Mouse (Mus musculus) embryonic facial prominence, embryonic 12.5 days (tissue): ENCODE measurements around the gene Ppib. TPM values are rescaled to one million over a fixed set of nuclear protein-coding genes. Genes with fewer than 3 reads are reported as not detected.

Experiments
- ATAC-seq: fragments of 200-750 bp; cut with Nextera tagmentation; 2 replicates; pipeline ENCODE4 v1.8.0; 2017; ENCODE audit not compliant: insufficient number of reproducible peaks, insufficient read depth, low FRiP score, low TSS enrichment
- H3K27ac ChIP-seq: fragments of 300-500 bp; sonication (generic); 2 replicates; pipeline ENCODE4 v1.5.1; 2016; ENCODE audit warnings: mild to moderate bottlenecking
- H3K27me3 ChIP-seq: fragments of 300-500 bp; sonication (generic); 2 replicates; pipeline ENCODE4 v1.6.1; 2016; ENCODE audit warnings: mild to moderate bottlenecking, moderate library complexity
- H3K36me3 ChIP-seq: fragments of 300-500 bp; sonication (generic); 2 replicates; pipeline ENCODE4 v1.6.1; 2016; ENCODE audit warnings: mild to moderate bottlenecking
- H3K4me1 ChIP-seq: fragments of 300-500 bp; sonication (generic); 2 replicates; pipeline ENCODE4 v1.6.1; 2016
- H3K4me2 ChIP-seq: fragments of 300-500 bp; sonication (generic); replicated peaks from 2 replicates; pipeline ENCODE4 v1.6.1; 2016; ENCODE audit warnings: mild to moderate bottlenecking, moderate library complexity
- H3K4me3 ChIP-seq: fragments of 300-500 bp; sonication (generic); 2 replicates; pipeline ENCODE4 v1.5.1; 2016; ENCODE audit warnings: mild to moderate bottlenecking
- H3K9ac ChIP-seq: fragments of 300-500 bp; sonication (generic); 2 replicates; pipeline ENCODE4 v1.6.1; 2016; ENCODE audit warnings: mild to moderate bottlenecking, moderate library complexity
- H3K9me3 ChIP-seq: fragments of 300-500 bp; sonication (generic); 2 replicates; pipeline ENCODE4 v1.6.1; 2016; ENCODE audit warnings: mild to moderate bottlenecking, moderate library complexity
- WGBS: fragments of 180-500 bp; shearing (Covaris S2); methylation state at CpG from one replicate; pipeline ENCODE4 v1.1.7; 2016; 5-methylcytosine and 5-hydroxymethylcytosine counted together
- polyA plus RNA-seq: library from polyadenylated mRNA; unstranded; fragments of >200 nt; fragmentation: Nextera tagmentation; extraction: Ambion mirVana; gene quantifications from 2 replicates; pipeline ENCODE4 v1.2.1, GENCODE M21; 2016

Ppib gene
- polyA plus RNA-seq, 1 experiment from 2014 or later, result 525 TPM

DNA sequence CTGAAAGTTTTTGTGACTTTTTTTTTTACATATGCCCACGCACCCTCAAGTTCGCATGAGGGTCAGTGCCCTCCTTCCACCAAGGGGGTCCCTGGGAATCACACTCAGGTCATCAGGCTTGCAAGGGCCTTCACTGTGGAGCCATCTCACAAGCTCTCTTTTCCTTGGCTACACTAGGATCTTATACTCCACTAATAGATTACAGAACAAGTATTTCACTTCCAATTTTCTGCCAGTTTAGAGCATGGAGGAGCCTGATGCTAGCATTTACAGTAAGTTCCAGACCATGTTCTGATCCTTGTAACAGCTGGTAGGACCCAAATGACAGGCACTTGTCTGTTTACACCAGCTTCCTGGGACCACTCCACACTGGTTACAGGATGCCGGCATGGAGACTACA is 18.1 kb downstream of the Ppib start:
- Histone ChIP-seq H3K4me3 (no peak overlapping the region), H3K4me1 (peaks cover 9% of the 10 kb centered on the region), H3K9me3 (0 out of 2 replicates have a peak, but pooled peaks cover 7% of the 10 kb centered on the region), H3K27me3 (no peaks in the 10 kb centered on the region), H3K4me2 (peak overlapping the region; percentile 35), H3K36me3 (no peaks in the 10 kb centered on the region), H3K27ac (peak overlapping the region; percentile 75), H3K9ac (no peak overlapping the region)
- ATAC-seq, result no peak
- 45% methylated on average over 3 of the region's 3 CpGs for WGBS

DNA sequence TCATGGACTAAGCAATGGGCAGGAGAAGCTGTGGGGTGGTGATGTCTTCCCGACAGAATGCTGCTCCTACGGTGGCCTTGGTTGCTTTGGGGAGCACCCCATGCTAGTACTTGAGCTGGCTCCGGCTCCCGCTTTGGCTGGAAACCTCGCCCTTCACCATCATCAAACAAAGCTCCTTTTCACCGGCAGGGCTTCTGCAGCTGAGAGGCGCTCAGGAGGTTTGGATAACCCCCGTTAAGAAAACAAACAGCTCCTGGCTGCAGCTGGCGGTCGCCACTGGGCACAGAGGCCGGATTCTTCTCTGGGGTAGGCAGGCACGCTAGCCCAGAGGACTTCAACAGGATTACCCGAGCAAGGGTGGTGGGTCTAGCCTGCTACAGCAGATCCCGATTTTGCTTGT is 18.5 kb downstream of the Ppib start:
- Histone ChIP-seq H3K4me2 (peak overlapping the region; percentile 35), H3K27me3 (no peaks in the 10 kb centered on the region), H3K27ac (peak overlapping the region; percentile 75), H3K9me3 (0 out of 2 replicates have a peak, but pooled peaks cover 7% of the 10 kb centered on the region), H3K4me3 (no peak overlapping the region), H3K4me1 (peaks cover 9% of the 10 kb centered on the region), H3K9ac (no peak overlapping the region), H3K36me3 (no peaks in the 10 kb centered on the region)
- WGBS, result 5% methylated on average over 14 of the region's 14 CpGs
- ATAC-seq, result 0 out of 2 replicates have a peak, but pooled peaks have one; percentile 35

DNA sequence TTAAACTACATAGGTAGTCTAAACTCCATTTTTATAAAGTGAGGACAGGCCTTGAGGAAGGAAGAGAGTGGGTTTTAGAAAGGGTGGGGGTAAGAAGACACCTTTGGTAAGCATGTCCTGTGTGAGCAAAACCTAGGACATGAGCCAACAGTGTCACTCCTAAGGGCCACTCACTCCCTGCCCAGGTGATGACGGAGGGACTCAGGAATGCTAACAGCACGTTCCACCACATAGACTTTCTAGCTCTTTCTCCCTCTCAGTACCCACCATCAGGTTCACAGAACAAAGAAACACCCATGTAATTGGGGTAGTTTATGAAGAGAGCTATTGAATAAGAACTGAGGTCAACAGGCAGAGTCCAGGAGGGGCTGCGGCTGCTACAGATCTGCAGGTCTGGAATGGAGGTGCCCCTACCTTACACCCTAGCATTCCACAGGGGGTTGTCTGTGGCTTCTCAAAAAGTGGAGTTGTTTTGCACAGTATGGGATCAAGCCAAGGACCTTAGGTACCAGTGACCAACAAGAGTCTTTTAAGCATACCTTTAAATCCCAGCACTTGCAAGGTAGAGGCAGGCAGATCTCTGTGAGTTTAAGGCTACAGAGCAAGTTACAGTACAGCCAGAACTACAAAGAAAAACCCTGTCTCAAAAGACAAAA is 20.9 kb downstream of the Ppib start:
- Histone ChIP-seq H3K27me3 (no peaks in the 10 kb centered on the region), H3K27ac (no peak overlapping the region), H3K4me1 (peaks cover 9% of the 10 kb centered on the region), H3K9me3 (no peaks in the 10 kb centered on the region), H3K9ac (no peak overlapping the region), H3K4me2 (no peak overlapping the region), H3K36me3 (no peaks in the 10 kb centered on the region), H3K4me3 (no peak overlapping the region)
- no peak for ATAC-seq
- 72% methylated on average over 3 of the region's 3 CpGs for WGBS

DNA sequence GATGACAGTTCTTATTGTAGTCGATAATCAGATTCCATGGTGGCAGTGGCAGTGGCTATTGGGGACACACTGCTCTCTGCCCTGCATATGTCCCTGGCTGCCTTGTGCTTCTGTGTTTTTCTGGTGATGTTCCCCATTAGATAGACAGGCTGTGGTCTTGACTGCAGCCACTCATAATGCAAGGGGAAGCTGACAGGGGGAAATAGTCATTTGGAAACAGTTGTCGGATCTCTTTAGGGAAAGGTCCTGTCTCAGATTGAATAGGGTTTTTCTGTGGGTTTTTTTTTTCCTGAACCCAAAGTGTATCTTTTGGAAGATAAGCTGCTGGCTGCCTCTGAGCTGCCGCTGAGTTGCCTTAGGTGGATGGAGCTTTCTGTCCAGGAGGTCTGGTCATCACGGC is 22.0 kb downstream of the Ppib start:
- peaks cover under 1% of the 10 kb centered on the region; the same call in 1 of the 2 replicates for H3K36me3 ChIP-seq
- no peaks in the 10 kb centered on the region for H3K27me3 ChIP-seq
- no peak overlapping the region for H3K9ac ChIP-seq
- 82% methylated on average over 4 of the region's 4 CpGs for WGBS
- no peak overlapping the region for H3K4me2 ChIP-seq
- H3K9me3 ChIP-seq, result no peaks in the 10 kb centered on the region
- H3K27ac ChIP-seq, result no peak overlapping the region
- H3K4me1 ChIP-seq, result peaks cover 9% of the 10 kb centered on the region
- no peak overlapping the region for H3K4me3 ChIP-seq
- ATAC-seq, result no peak

DNA sequence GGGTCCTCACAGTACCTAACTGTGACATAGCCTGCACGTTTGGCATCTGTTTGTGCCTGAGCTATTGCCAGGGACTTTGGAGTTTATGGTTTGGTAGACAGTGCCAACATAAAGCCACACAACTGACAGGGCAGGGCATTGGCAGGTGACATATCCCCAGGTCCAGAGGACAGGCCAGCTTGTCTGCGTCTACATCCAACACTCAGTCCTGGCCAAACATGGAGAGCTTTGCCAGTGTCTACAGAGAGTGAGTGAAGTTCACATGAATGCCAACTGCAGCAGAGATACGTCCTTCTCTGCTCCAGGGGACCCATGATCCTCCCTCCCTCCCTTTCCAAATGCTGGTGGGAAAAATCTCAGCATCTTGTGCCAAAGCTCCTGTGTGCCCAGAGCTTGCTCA is 24.1 kb downstream of the Ppib start:
- Histone ChIP-seq H3K4me2 (no peak overlapping the region), H3K36me3 (peaks cover 21% of the 10 kb centered on the region), H3K4me3 (no peak overlapping the region), H3K9me3 (no peaks in the 10 kb centered on the region), H3K27me3 (no peaks in the 10 kb centered on the region), H3K4me1 (0 out of 2 replicates have a peak, but pooled peaks cover 5% of the 10 kb centered on the region), H3K9ac (no peak overlapping the region), H3K27ac (no peak overlapping the region)
- ATAC-seq, result no peak
- WGBS, result 91% methylated on average over 3 of the region's 3 CpGs

DNA sequence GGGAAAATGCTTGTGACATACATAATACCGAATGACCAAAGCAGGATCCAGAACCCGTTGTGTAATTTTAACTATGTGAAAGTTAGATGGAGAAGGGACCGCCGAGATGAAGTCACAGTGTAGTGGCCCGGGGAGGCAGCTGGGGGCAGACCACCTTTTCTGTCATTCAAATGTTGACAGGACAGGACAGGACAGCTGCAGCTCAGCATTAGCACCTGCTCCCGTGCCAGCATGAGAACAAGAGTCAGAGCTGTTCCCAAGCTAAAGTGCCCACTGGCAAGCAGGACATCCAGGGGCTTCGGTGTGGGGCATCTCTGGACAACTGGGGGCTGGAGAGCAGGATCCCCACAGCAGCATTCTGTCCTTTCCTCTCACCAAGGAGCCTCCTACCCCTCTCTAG is 27.0 kb downstream of the Ppib start:
- no peak for ATAC-seq
- H3K9ac ChIP-seq, result no peak overlapping the region
- peaks cover 46% of the 10 kb centered on the region for H3K36me3 ChIP-seq
- WGBS, result 95% methylated on average over 7 of the region's 7 CpGs
- H3K4me3 ChIP-seq, result no peak overlapping the region
- H3K9me3 ChIP-seq, result no peaks in the 10 kb centered on the region
- no peaks in the 10 kb centered on the region for H3K27me3 ChIP-seq
- H3K27ac ChIP-seq, result no peak overlapping the region
- H3K4me2 ChIP-seq, result no peak overlapping the region
- 0 out of 2 replicates have a peak, but pooled peaks cover 5% of the 10 kb centered on the region for H3K4me1 ChIP-seq

DNA sequence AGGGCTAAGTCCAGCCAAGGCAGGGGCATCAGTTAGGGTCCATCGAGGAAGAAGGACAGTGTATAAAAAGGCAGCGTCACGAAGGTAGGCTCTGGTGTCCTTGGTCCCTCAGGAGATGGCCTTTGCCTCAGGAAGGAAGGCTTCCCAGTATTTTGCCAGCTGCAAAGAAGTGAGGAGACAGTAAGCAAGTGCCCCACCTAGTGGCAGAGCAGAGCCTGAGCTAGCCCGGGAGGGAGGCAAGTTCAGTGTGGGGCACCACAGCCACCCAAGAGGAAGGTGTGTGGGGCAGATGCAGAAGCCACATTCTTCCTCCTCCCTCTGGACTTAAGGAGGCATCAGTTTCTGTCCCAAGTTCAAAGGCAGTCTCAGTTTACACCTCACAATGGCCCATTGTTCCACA is 28.4 kb downstream of the Ppib start:
- H3K9ac ChIP-seq, result no peak overlapping the region
- H3K4me2 ChIP-seq, result no peak overlapping the region
- H3K4me1 ChIP-seq, result peaks cover 11% of the 10 kb centered on the region; the same call in 1 of the 2 replicates
- no peak overlapping the region; the same call in 1 of the 2 replicates for H3K27ac ChIP-seq
- ATAC-seq, result no peak
- H3K4me3 ChIP-seq, result no peak overlapping the region
- H3K36me3 ChIP-seq, result peaks cover 60% of the 10 kb centered on the region
- H3K9me3 ChIP-seq, result no peaks in the 10 kb centered on the region
- no peaks in the 10 kb centered on the region for H3K27me3 ChIP-seq
- WGBS, result 30% methylated on average over 4 of the region's 4 CpGs

DNA sequence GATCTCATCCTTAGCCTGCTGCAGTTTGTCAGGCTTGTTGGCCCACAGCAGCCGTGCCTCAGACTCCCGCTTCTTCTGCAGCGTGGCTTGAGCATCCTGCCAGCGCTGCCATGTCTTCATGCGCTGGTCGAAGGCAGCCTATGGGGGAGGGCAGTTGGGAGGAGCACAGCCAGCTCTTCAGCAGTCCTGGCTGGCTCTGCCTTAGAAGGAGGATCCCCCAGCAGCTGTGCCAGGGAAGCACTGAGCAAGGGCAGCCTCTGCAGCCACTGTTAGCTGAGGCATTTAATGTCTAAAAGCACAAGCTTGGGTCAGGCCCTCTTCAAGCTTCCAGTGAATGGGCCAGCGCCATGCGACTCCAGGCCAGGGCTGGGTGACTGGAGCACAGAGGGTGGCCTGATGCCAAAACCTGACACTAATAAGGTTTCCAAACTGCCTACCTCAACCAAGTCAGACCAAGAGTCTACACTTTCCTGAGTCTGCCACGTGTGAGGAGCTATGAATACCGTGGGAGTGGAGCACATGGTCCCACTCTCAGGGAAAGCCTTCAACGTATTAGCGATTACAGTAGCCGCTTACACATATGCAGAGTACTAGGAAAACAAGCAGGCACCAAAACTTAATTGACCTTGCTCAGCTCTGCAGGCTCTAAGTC is 30.7 kb downstream of the Ppib start:
- Histone ChIP-seq H3K9me3 (no peaks in the 10 kb centered on the region), H3K4me1 (peaks cover 11% of the 10 kb centered on the region; the same call in 1 of the 2 replicates), H3K27me3 (no peaks in the 10 kb centered on the region), H3K9ac (no peak overlapping the region), H3K27ac (0 out of 2 replicates have a peak overlapping the region, but pooled peaks have one; percentile 4), H3K4me3 (no peak overlapping the region), H3K36me3 (peaks cover 81% of the 10 kb centered on the region), H3K4me2 (no peak overlapping the region)
- no peak for ATAC-seq
- WGBS, result 89% methylated on average over 13 of the region's 13 CpGs

DNA sequence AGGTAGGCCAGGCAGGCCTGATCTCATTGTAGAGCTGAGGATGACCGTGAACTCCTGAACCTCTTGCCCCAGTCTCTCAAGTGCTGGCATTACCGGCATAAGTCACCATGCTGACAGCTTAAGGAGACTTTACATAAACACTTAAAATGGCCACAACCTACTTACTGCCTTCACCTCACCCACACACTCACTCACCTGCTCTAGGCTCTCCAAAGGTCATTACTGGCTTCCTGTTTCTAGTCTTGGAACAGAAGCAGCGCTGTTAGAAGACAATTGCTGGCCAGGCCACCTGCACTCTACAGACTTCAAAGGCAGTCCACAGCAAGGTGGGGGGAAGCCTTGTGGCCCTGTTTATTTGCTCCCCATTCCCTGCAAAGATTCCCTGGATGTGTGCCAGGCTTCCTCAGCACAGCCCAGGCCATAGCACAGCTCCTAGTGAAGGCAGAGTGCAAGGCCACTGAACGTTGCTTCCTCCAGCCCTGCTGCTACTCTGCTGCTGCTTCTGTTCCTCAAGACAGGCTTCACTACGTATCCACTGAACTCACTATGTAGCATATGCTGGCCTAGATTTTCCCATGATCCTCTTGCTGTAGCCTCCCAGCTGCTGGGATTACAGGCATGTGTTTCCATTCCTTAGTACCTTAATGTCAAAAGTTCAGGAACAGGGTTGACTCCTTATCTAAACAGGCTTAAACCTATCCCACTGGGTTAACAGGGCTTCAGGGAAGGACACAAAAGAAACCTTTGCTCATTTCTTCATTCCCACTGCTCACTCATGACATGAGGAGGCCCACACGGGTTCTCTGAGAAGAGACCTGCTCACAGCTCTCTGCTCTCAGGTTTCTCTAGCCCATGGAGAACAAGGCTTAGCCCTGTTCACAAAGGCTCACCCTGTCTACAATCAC is 31.6 kb downstream of the Ppib start:
- H3K9ac ChIP-seq, result no peak overlapping the region
- ATAC-seq, result no peak

DNA sequence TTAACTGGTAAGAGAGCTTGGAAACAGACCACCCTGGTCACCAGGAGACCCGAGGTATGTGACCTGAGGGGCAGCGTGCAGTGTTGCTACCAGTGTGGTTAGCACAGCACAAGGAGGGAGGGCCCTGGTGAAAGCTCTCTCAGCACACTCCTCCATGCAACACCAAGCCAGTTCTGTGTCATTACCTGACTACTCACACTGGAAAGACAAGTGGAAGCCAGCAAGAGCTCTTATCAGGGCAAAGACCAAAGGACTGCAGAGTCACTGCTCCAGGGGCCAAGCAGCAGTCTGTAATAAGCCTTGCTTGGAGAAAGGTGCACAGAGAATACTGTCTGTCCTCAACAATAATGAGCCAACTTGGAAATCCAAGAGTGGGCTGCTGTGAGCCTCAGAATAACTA is 32.6 kb downstream of the Ppib start:
- H3K36me3 ChIP-seq, result peaks cover 89% of the 10 kb centered on the region
- H3K27ac ChIP-seq, result peak overlapping the region; percentile 54; the same call in 1 of the 2 replicates
- no peak overlapping the region for H3K4me3 ChIP-seq
- H3K9me3 ChIP-seq, result no peaks in the 10 kb centered on the region
- 50% methylated on average over 2 of the region's 2 CpGs for WGBS
- H3K4me2 ChIP-seq, result no peak overlapping the region
- H3K4me1 ChIP-seq, result peaks cover 11% of the 10 kb centered on the region; the same call in 1 of the 2 replicates
- no peak overlapping the region for H3K9ac ChIP-seq
- no peaks in the 10 kb centered on the region for H3K27me3 ChIP-seq
- no peak for ATAC-seq

More for the DNA sequence above, 31.6 kb downstream of the Ppib start:
- no peaks in the 10 kb centered on the region for H3K27me3 ChIP-seq
- WGBS, result 63% methylated on average over 6 of the region's 6 CpGs
- H3K9me3 ChIP-seq, result no peaks in the 10 kb centered on the region
- peaks cover 11% of the 10 kb centered on the region; the same call in 1 of the 2 replicates for H3K4me1 ChIP-seq
- H3K4me3 ChIP-seq, result no peak overlapping the region
- H3K4me2 ChIP-seq, result no peak overlapping the region
- H3K36me3 ChIP-seq, result peaks cover 86% of the 10 kb centered on the region
- H3K27ac ChIP-seq, result peak overlapping the region; percentile 54

DNA sequence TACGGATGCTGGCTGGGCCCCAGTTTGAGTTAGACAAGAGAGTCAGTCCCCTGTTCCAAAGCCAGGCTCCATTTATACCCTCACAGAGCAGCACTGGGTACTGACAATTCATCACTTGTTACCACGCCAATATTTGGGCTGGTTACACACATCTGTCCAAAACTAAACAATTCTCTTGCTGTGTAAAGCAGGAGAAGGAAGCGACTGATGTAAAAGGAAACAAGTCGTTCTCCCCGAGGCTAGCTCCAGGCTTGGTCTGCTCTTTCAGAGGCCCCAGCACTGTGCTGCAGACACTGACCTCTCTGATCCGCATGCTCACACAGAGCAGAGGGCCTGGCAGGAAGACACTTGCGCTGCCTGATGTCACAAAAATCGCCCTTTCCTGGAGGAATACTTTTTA is 41.6 kb downstream of the Ppib start:
- Histone ChIP-seq H3K4me1 (no peaks in the 10 kb centered on the region), H3K36me3 (peaks cover 66% of the 10 kb centered on the region), H3K27me3 (no peaks in the 10 kb centered on the region), H3K4me2 (no peak overlapping the region), H3K9me3 (no peaks in the 10 kb centered on the region), H3K4me3 (no peak overlapping the region), H3K27ac (no peak overlapping the region), H3K9ac (no peak overlapping the region)
- ATAC-seq, result no peak
- WGBS, result 39% methylated on average over 8 of the region's 8 CpGs
